8 mouse cellular contexts compared by ENCODE assay signal in genomic region chr14:26785695-26786094, GRCm38 (mm10).
DNase-seq lines count a peak whose midpoint lies in the region; ATAC-seq and TF ChIP-seq lines count a peak whose summit lies in the region.

No protein-coding gene starts in this region.

- H3K4me1 ChIP-seq in kidney, postnatal 0 days (replicated peaks; ENCODE audit: insufficient read depth, low read length): no peaks in the 10 kb centered on the region
- H3K4me1 ChIP-seq in kidney, embryonic 15.5 days: no peaks in the 10 kb centered on the region
- no peaks in the 10 kb centered on the region for H3K4me1 ChIP-seq in ES-Bruce4 (ENCODE audit: control insufficient read depth, insufficient read depth, low read length)
- H3K4me1 ChIP-seq in embryonic facial prominence, embryonic 14.5 days (ENCODE audit: control insufficient read depth, insufficient read depth, low read length): no peaks in the 10 kb centered on the region

- H3K36me3 ChIP-seq in kidney, postnatal 0 days (ENCODE audit: insufficient read depth, low read length): no peaks in the 10 kb centered on the region
- H3K36me3 ChIP-seq in kidney, embryonic 15.5 days: no peaks in the 10 kb centered on the region
- H3K36me3 ChIP-seq in ES-Bruce4 (ENCODE audit: control insufficient read depth, insufficient read depth, low read length, poor library complexity, severe bottlenecking): no peaks in the 10 kb centered on the region
- no peaks in the 10 kb centered on the region for H3K36me3 ChIP-seq in embryonic facial prominence, embryonic 14.5 days (ENCODE audit: control insufficient read depth, insufficient read depth, low read length)

- no peak for ATAC-seq in kidney, postnatal 0 days (replicated peaks; ENCODE audit: low FRiP score, low read depth)
- no peak for ATAC-seq in kidney, embryonic 15.5 days (replicated peaks; ENCODE audit: low FRiP score)
- no peak for ATAC-seq in embryonic facial prominence, embryonic 14.5 days (ENCODE audit: low read depth)

- no peak overlapping the region for H3K27ac ChIP-seq in kidney, postnatal 0 days
- no peak overlapping the region for H3K27ac ChIP-seq in kidney, embryonic 15.5 days
- no peak overlapping the region for H3K27ac ChIP-seq in ES-Bruce4 (ENCODE audit: insufficient read depth, low read length)
- H3K27ac ChIP-seq in embryonic facial prominence, embryonic 14.5 days (replicated peaks; ENCODE audit: low read depth, low read length): no peak overlapping the region

- WGBS in kidney, postnatal 0 days: 55% methylated on average over 4 of the region's 4 CpGs
- 50% methylated on average over 4 of the region's 4 CpGs for WGBS in kidney, embryonic 15.5 days
- WGBS in embryonic facial prominence, embryonic 14.5 days: 61% methylated on average over 4 of the region's 4 CpGs

- no peaks in the 10 kb centered on the region for H3K27me3 ChIP-seq in kidney, postnatal 0 days (ENCODE audit: insufficient read depth, low read length)
- no peaks in the 10 kb centered on the region for H3K27me3 ChIP-seq in kidney, embryonic 15.5 days
- no peaks in the 10 kb centered on the region for H3K27me3 ChIP-seq in ES-Bruce4 (ENCODE audit: control insufficient read depth, insufficient read depth, low read length, poor library complexity, severe bottlenecking)
- no peaks in the 10 kb centered on the region for H3K27me3 ChIP-seq in embryonic facial prominence, embryonic 14.5 days (replicated peaks; ENCODE audit: control insufficient read depth, insufficient read depth, low read length)

- no peak overlapping the region for H3K9ac ChIP-seq in kidney, postnatal 0 days (ENCODE audit: low read depth, low read length)
- H3K9ac ChIP-seq in kidney, embryonic 15.5 days: no peak overlapping the region
- H3K9ac ChIP-seq in ES-Bruce4 (ENCODE audit: low read depth, poor library complexity, severe bottlenecking): no peak overlapping the region
- H3K9ac ChIP-seq in embryonic facial prominence, embryonic 14.5 days (ENCODE audit: low read depth, low read length): no peak overlapping the region

- TF ChIP-seq POLR2A in ES-Bruce4 (IDR thresholded peaks at IDR 0.05; ENCODE audit: insufficient read depth, low read length): no peak

- no peaks in the 10 kb centered on the region for H3K9me3 ChIP-seq in kidney, postnatal 0 days (replicated peaks; ENCODE audit: low read length)
- H3K9me3 ChIP-seq in kidney, embryonic 15.5 days (replicated peaks): no peaks in the 10 kb centered on the region
- no peaks in the 10 kb centered on the region for H3K9me3 ChIP-seq in ES-Bruce4 (replicated peaks; ENCODE audit: control insufficient read depth, insufficient read depth, low read length, poor library complexity, severe bottlenecking)
- H3K9me3 ChIP-seq in embryonic facial prominence, embryonic 14.5 days (ENCODE audit: control insufficient read depth, low read length): 0 out of 2 replicates have a peak, but pooled peaks cover 3% of the 10 kb centered on the region

- no peak for TF ChIP-seq EP300 in ES-Bruce4 (IDR thresholded peaks at IDR 0.05; ENCODE audit: insufficient read depth, low read depth, low read length)

- no peak overlapping the region for H3K4me2 ChIP-seq in kidney, postnatal 0 days (ENCODE audit: low read length)
- no peak overlapping the region for H3K4me2 ChIP-seq in kidney, embryonic 15.5 days
- no peak overlapping the region for H3K4me2 ChIP-seq in embryonic facial prominence, embryonic 14.5 days (ENCODE audit: low read depth, low read length)

- TF ChIP-seq CTCF in kidney, postnatal 0 days (IDR thresholded peaks at IDR 0.05; ENCODE audit: low read depth): peak; percentile 63
- TF ChIP-seq CTCF in ES-Bruce4 (IDR thresholded peaks at IDR 0.05; ENCODE audit: low read depth, low read length): peak; percentile 22

- intact Hi-C loops in gastrocnemius, postnatal 14 days (cut with DNase I; ENCODE audit: low total_unique reads): no loop called here

- DNase-seq in cerebellum, postnatal 10 days: peak; percentile 48 to 56
- DNase-seq in cerebellum, adult 9-11 months: no peak
- DNase-seq in kidney, postnatal 0 days (ENCODE audit: low spot score): peak; percentile 38
- peak; percentile 14 for DNase-seq in embryonic facial prominence, embryonic 14.5 days (ENCODE audit: low spot score)
- DNase-seq in MN1 (ENCODE audit: low spot score): no peak
- no peak for DNase-seq in gastrocnemius, postnatal 14 days

- H3K4me3 ChIP-seq in kidney, postnatal 0 days (replicated peaks; ENCODE audit: low read depth, low read length): no peak overlapping the region
- no peak overlapping the region for H3K4me3 ChIP-seq in kidney, embryonic 15.5 days (replicated peaks)
- H3K4me3 ChIP-seq in ES-Bruce4 (ENCODE audit: low read depth, low read length): no peak overlapping the region
- H3K4me3 ChIP-seq in embryonic facial prominence, embryonic 14.5 days (ENCODE audit: low read depth, low read length): no peak overlapping the region

Comparison
In these comparisons a context has a peak if more than half of its experiments do, and no peak if none do; other contexts are left out.
1. DNase-seq: peak in cerebellum, postnatal 10 days (2 of 2), kidney, postnatal 0 days (single experiment) and embryonic facial prominence, embryonic 14.5 days (single experiment); none in cerebellum, adult 9-11 months (single experiment), MN1 (single experiment) and gastrocnemius, postnatal 14 days (single experiment).